Mouse (Mus musculus) CH12.LX (cell line): ENCODE data around the gene Krtcap3.

Experiments
- CTCF ChIP-seq, 2 experiments: IDR thresholded peaks in 1 of 2; conservative IDR thresholded peaks in 1 of 2; 2 replicates each; pipeline ENCODE4 v1.5.1; 2011 to 2012; ENCODE audit warnings: low read depth in 2 of 2, low read length in 2 of 2, improper control_type of control experiment in 1 of 2, inconsistent platforms in 1 of 2, mild to moderate bottlenecking in 1 of 2, moderate library complexity in 1 of 2
- EP300 ChIP-seq: IDR thresholded peaks from 2 replicates; pipeline ENCODE4 v1.6.1; 2011; ENCODE audit warnings: low read length, improper control_type of control experiment
- ETS1 ChIP-seq: conservative IDR thresholded peaks from 2 replicates; pipeline ENCODE4 v1.6.1; 2012; ENCODE audit warnings: low read depth, mild to moderate bottlenecking, inconsistent platforms, low read length, improper control_type of control experiment, moderate library complexity
- POLR2A ChIP-seq: IDR thresholded peaks from 2 replicates; pipeline ENCODE4 v1.6.1; 2011; ENCODE audit warnings: low read depth, mild to moderate bottlenecking, improper control_type of control experiment, low read length
- ZKSCAN1 ChIP-seq: IDR thresholded peaks from 2 replicates; pipeline ENCODE4 v1.6.1; 2012; ENCODE audit warnings: low read depth, inconsistent platforms, low read length, improper control_type of control experiment, borderline replicate concordance
- ZMIZ1 ChIP-seq: IDR thresholded peaks from 2 replicates; pipeline ENCODE4 v1.6.1; 2012; ENCODE audit warnings: low read depth, mild to moderate bottlenecking, inconsistent platforms, low read length, improper control_type of control experiment

GRCm38 (mm10) chr5:31257616-31258015 lies 6.1 kb downstream of the Krtcap3 start:
- TF ChIP-seq ZKSCAN1 (no peak), ETS1 (no peak), POLR2A (no peak), CTCF (conservative IDR thresholded peaks at IDR 0.05 in 1 of 2, IDR thresholded peaks at IDR 0.05 in 1 of 2; ENCODE audit: low read depth in 2 of 2, low read length in 2 of 2) (no peak), ZMIZ1 (no peak), EP300 (no peak)
